Mouse (Mus musculus) liver, embryonic 14.5 days (tissue): ENCODE measurements at regions not wholly inside any gene's neighbourhood (a gene's known extent, or its start where the extent isn't known, plus 50 kb on each side); places are given as distances from the start of the nearest gene placed in this dataset.

ENCODE experiments used
- ATAC-seq: fragments of 200-750 bp; cut with Nextera tagmentation; 2 replicates; pipeline ENCODE4 v1.8.0; 2017; ENCODE audit warnings: moderate number of reproducible peaks, mild to moderate bottlenecking, moderate library complexity; ENCODE audit not compliant: insufficient read depth
- DNase-seq, 3 experiments: peaks; one replicate each; pipeline ENCODE4 v3.0.0-alpha.2; 2012 to 2013; ENCODE audit warnings: low read depth in 3 of 3, low spot score in 3 of 3
- H3K27ac ChIP-seq: fragments of 300-500 bp; sonication (generic); 2 replicates; pipeline ENCODE4 v1.5.1; 2014; ENCODE audit warnings: moderate library complexity, mild to moderate bottlenecking, control low read depth, inconsistent platforms
- H3K27me3 ChIP-seq: fragments of 300-500 bp; sonication (generic); 2 replicates; pipeline ENCODE4 v1.6.1; 2014; ENCODE audit warnings: mild to moderate bottlenecking, low read length, moderate library complexity; ENCODE audit not compliant: control insufficient read depth, insufficient read depth
- H3K36me3 ChIP-seq: fragments of 300-500 bp; sonication (generic); replicated peaks from 2 replicates; pipeline ENCODE4 v1.6.1; 2014; ENCODE audit warnings: low read depth; ENCODE audit not compliant: control insufficient read depth, insufficient read depth
- H3K4me1 ChIP-seq, 2 experiments: fragments of 200-500 bp in 1 of 2; fragments of 300-500 bp in 1 of 2; sonication (generic) in 1 of 2; replicated peaks; 2 replicates each; pipeline ENCODE4 v1.6.1; 2012 to 2014; ENCODE audit warnings: antibody characterized with exemption in 1 of 2, inconsistent platforms in 1 of 2, low read length in 1 of 2; ENCODE audit not compliant: control insufficient read depth in 2 of 2, insufficient read depth in 2 of 2
- H3K4me2 ChIP-seq: fragments of 300-500 bp; sonication (generic); 2 replicates; pipeline ENCODE4 v1.6.1; 2014; ENCODE audit warnings: low read depth, mild to moderate bottlenecking, control low read depth, moderate library complexity
- H3K4me3 ChIP-seq, 2 experiments: fragments of 200-500 bp in 1 of 2; fragments of 300-500 bp in 1 of 2; sonication (generic) in 1 of 2; 2 replicates each; pipeline ENCODE4 v1.5.1; 2012 to 2014; ENCODE audit warnings: low read depth in 2 of 2, low read length in 2 of 2, mild to moderate bottlenecking in 2 of 2, control low read depth in 1 of 2, inconsistent platforms in 1 of 2, moderate library complexity in 1 of 2; ENCODE audit not compliant: insufficient read depth in 1 of 2
- H3K9ac ChIP-seq: fragments of 300-500 bp; sonication (generic); replicated peaks from 2 replicates; pipeline ENCODE4 v1.6.1; 2014; ENCODE audit warnings: mild to moderate bottlenecking, control low read depth, moderate library complexity
- H3K9me3 ChIP-seq: fragments of 300-500 bp; sonication (generic); 2 replicates; pipeline ENCODE4 v1.6.1; 2016; ENCODE audit warnings: low read length, mixed read lengths; ENCODE audit not compliant: control insufficient read depth
- CTCF ChIP-seq: IDR thresholded peaks from 2 replicates; pipeline ENCODE4 v1.5.1; 2016; ENCODE audit warnings: antibody characterized with exemption, low read depth, control low read depth
- EP300 ChIP-seq: IDR thresholded peaks from 2 replicates; pipeline ENCODE4 v1.6.1; 2016; ENCODE audit warnings: antibody characterized with exemption, low read depth
- WGBS: fragments of 180-500 bp; shearing (Covaris S2); extraction: QIAGEN DNeasy Blood & Tissue Kit; methylation state at CpG from one replicate; pipeline ENCODE4 v1.1.7; 2014; ENCODE audit not compliant: insufficient replicate concordance; 5-methylcytosine and 5-hydroxymethylcytosine counted together

GRCm38 (mm10) chr12:99113781-99114180, 193.4 kb downstream of the Ttc8 start:
- WGBS, result 52% methylated on average over 2 of the region's 2 CpGs
- no peak for ATAC-seq
- H3K4me1 ChIP-seq, result no peaks in the 10 kb centered on the region

GRCm38 (mm10) chr12:99116491-99116890, 196.1 kb downstream of the Ttc8 start:
- TF ChIP-seq EP300 (no peak), CTCF (no peak)
- DNase-seq (no peak), ATAC-seq (no peak)
- no peaks in the 10 kb centered on the region for H3K27me3 ChIP-seq
- H3K4me1 ChIP-seq, result no peaks in the 10 kb centered on the region
- H3K4me3 ChIP-seq, result no peak overlapping the region
- WGBS, result 73% methylated on average over 7 of the region's 7 CpGs
- no peak overlapping the region for H3K9ac ChIP-seq
- H3K4me2 ChIP-seq, result no peak overlapping the region
- H3K27ac ChIP-seq, result no peak overlapping the region
- H3K9me3 ChIP-seq, result no peaks in the 10 kb centered on the region
- H3K36me3 ChIP-seq, result no peaks in the 10 kb centered on the region

More at GRCm38 (mm10) chr12:99113781-99114180, 193.4 kb downstream of the Ttc8 start:
- no peak for TF ChIP-seq EP300
- TF ChIP-seq CTCF, result no peak
- Histone ChIP-seq H3K9ac (no peak overlapping the region), H3K36me3 (no peaks in the 10 kb centered on the region), H3K4me2 (no peak overlapping the region), H3K9me3 (no peaks in the 10 kb centered on the region), H3K4me3 (no peak overlapping the region), H3K27ac (no peak overlapping the region), H3K27me3 (no peaks in the 10 kb centered on the region)
- no peak for DNase-seq

GRCm38 (mm10) chr12:99118381-99119115, 198.2 kb downstream of the Ttc8 start:
- Histone ChIP-seq H3K27ac (no peak overlapping the region), H3K9ac (no peak overlapping the region), H3K4me3 (no peak overlapping the region), H3K4me2 (no peak overlapping the region), H3K36me3 (no peaks in the 10 kb centered on the region), H3K27me3 (no peaks in the 10 kb centered on the region), H3K9me3 (no peaks in the 10 kb centered on the region), H3K4me1 (no peaks in the 10 kb centered on the region)
- DNase-seq, result no peak
- no peak for ATAC-seq
- 66% methylated on average over 12 of the region's 12 CpGs for WGBS
- TF ChIP-seq CTCF, result no peak; the same call in 1 of the 2 replicates
- TF ChIP-seq EP300, result no peak

GRCm38 (mm10) chr12:99119966-99120365, 199.6 kb downstream of the Ttc8 start:
- TF ChIP-seq CTCF (no peak), EP300 (no peak)
- Histone ChIP-seq H3K9me3 (no peaks in the 10 kb centered on the region), H3K27me3 (no peaks in the 10 kb centered on the region), H3K27ac (no peak overlapping the region), H3K36me3 (no peaks in the 10 kb centered on the region), H3K4me2 (no peak overlapping the region), H3K4me3 (no peak overlapping the region), H3K9ac (no peak overlapping the region), H3K4me1 (no peaks in the 10 kb centered on the region)
- no peak for DNase-seq
- WGBS, result 77% methylated on average over 9 of the region's 9 CpGs
- ATAC-seq, result no peak

GRCm38 (mm10) chr12:99123611-99124495, 203.5 kb downstream of the Ttc8 start:
- H3K27ac ChIP-seq, result no peak overlapping the region
- no peaks in the 10 kb centered on the region for H3K9me3 ChIP-seq
- H3K9ac ChIP-seq, result no peak overlapping the region
- H3K4me2 ChIP-seq, result no peak overlapping the region
- 67% methylated on average over 15 of the region's 15 CpGs for WGBS
- H3K4me3 ChIP-seq, result no peak overlapping the region
- DNase-seq (no peak), ATAC-seq (no peak)
- TF ChIP-seq EP300, result no peak
- TF ChIP-seq CTCF, result no peak
- no peaks in the 10 kb centered on the region for H3K36me3 ChIP-seq
- H3K4me1 ChIP-seq, result no peaks in the 10 kb centered on the region
- H3K27me3 ChIP-seq, result no peaks in the 10 kb centered on the region
